Mouse (Mus musculus) lung, postnatal 4 days (tissue): ENCODE data around the gene Shq1.

Experiments
- DNase-seq, 2 experiments: peaks; one replicate each; pipeline ENCODE4 v3.0.0; 2021

Gene Shq1

DNA sequence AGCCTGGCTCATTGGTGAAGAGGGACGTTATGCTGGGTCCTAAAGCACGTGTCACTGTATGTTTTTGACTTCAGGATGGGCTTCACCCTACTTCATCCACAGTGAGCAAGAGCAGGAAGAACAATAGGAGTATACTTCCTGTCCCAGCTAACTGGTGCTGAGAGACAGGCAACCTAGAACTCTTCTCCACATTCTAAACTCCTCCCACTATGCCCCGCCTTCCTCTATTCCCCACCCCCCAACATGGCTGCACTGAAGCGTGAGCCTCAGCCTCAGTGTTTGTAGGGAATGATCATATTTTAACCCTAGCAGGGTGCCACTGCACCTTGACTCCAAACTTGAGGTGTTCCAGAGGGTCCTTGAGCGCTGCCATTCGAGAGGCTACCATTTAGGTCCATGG, 143.8 kb downstream of the Shq1 start:
- no peak for DNase-seq

DNA sequence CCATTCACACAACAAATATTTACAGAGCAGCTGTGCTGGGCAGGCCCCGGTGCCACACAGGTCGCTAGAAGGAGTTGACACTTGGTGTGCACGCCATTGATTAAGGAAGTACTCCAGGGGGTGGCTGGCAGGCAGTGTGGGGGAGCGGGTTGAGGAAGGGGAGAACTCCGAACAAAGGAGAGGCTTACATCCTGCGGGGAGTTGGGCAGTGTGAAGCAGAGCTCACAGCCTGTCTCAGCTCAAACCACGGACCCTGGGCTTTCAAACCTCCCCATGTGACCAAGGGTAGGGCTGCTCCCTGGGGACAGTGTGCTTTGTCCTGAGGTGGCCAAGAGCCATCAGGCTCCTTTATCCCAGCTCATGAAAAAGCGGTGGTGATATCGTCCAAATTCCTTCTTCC, 144.9 kb downstream of the Shq1 start:
- DNase-seq, result no peak

DNA sequence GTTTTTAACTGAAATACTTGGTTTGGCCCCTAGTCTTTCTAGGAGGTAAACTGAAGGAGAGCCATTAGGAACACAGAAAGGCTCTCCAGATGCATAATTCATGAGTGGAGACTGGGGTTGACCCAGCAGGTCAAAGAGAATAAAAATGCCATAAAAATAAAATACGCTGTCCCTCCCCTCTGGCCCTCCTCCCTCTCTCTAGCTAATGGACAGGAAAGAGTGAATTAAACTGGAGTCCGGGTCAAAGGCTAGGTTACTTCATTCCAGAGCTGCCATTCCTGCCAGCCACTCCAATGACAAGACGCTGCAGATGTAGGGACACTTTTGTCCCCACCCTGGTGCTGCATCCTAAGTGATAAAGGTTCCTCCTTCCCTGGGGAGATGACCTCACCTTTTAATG, 145.5 kb downstream of the Shq1 start:
- no peak for DNase-seq

DNA sequence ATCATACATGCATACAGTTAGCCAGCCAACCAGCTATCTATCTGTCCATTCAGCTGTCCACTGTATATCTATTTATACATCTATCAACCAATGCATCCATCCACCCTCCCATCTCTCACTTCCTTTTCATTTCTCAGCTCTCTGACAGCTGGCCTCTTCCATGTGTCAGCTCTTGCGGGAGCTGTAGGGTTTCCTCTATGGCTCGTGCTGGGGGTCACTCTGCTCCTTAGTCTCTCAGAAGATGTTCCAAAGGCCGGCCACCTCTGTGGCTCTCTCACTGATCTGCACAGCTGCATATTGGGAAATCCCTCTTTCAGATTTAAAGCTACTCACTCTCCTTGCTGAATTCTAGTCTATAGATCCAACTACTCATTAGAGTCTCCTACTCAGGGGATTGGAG, 148.5 kb downstream of the Shq1 start:
- no peak for DNase-seq

DNA sequence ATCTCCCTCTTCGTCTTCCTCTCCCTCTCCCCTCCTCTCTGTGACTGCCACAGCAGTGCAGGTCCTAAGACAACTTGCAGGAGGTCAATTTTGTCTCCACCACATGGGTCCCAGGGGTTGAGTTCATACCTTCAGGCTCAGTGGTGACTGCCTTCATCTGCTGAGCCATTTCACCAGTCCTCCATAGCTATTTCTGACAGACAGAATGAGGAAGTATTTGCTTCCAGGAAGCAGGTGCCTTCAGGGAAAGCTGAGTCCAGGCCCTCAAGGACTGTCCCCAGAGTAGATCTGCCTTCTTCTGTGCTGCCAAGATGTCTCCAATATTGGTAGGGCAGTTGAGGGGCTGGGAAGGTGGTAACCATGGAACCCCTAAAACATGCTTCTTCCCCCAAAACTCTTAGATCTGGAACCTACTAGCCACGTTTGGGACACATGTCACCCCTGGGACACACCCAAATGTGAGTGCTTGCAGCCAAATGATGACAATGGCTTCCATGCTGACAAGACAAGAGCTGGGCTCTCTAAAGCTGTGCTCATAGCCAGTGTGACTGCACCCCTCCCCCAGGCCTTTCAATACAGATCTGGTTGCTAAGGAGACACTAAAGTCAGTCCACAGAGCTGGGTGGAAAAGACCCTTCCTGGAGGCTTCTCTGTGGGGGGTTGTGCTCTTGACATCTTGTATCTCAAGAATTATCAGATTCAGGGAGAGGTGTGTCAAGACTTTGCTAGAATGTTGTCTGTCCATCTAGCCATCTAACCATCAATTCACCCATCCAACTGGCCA, 149.2 kb downstream of the Shq1 start:
- no peak for DNase-seq

DNA sequence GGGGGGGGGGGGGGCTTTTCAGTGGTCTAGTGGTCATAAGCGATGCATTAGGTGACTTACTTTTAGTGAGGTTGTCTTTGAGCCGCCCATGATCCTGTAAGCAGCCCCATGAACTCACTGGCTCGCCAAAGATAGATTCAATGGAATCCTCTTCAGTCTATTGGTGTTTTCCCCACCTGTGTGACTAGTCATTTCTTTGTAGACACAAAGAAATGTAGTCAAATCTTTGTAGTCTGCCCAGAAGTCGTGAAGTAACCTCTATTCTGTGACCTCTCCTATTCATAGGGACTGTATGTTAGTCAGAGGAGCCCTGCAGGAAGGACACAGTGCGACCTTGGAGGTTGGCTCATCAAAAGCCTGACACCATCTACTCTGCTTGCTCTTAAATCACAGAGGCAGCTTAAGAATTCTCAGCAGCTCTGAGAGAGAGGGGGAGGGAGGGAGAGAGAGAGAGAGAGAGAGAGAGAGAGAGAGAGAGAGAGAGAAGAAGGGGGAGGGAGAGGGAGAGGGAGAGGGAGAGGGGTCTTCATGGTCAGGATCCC, 150.3 kb downstream of the Shq1 start:
- DNase-seq, result no peak

DNA sequence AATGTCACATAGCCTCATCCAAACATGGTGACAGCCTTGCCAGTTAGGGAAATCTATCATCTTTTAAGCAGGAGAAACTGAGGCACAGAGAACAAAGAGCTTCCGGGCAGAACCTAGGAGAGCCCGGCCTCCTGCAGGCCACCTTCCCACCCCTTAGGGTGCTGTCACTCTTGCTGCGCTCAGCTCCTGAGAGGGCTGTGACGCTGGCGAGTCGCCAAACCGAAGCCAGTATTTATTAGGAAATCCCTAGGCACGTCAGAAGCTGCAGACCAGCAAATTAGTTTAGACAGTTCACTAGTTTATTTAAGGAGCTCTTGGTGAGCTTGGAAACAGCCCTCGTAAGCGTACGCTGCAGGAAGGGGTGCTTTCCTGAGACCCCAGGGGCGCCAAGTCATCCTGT, 151.1 kb downstream of the Shq1 start:
- DNase-seq, result peak; percentile 61 to 74
